Mouse (Mus musculus): ENCODE results near the gene Mical1.

DNA sequence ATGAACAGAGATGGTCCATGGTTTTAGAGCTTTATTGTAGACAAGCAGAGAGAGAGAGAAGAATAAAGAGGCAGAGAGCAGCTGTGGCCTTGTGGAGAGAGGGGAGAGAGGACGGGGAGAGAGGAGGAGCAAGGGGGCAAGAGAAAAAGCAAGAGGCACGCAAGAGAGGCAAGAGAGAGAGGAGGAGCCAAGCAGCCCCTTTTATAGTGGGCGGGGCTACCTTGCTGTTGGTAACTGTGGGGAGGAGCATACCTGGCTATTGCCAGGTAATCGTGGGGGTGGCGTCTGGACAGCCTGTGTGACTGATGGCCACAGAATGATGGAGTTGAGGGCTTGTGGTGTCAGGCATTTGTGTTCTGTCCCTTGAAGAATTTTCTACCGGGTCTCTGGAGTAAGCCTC lies 49.7 kb upstream of the Mical1 start:
- TF ChIP-seq CHD2 (IDR thresholded peaks at IDR 0.05; ENCODE audit: low read length) = no peak
- TF ChIP-seq USF1 (IDR thresholded peaks at IDR 0.05; ENCODE audit: low read depth, low read length) = no peak
- TF ChIP-seq GABPA (IDR thresholded peaks at IDR 0.05; ENCODE audit: low read depth, low read length) = no peak
- no peak for TF ChIP-seq MYC (IDR thresholded peaks at IDR 0.05; ENCODE audit: low read depth, low read length)
- no peak for TF ChIP-seq EP300 (IDR thresholded peaks at IDR 0.05; ENCODE audit: low read depth in 1 of 2, low read length in 2 of 2)
- TF ChIP-seq CTCF (IDR thresholded peaks at IDR 0.05 in 2 of 3, conservative IDR thresholded peaks at IDR 0.05 in 1 of 3; ENCODE audit: control insufficient read depth in 1 of 3, insufficient read depth in 1 of 3, low read depth in 2 of 3, low read length in 3 of 3, poor library complexity in 1 of 3, severe bottlenecking in 1 of 3) = no peak
- TF ChIP-seq POLR2A (IDR thresholded peaks at IDR 0.05; ENCODE audit: control insufficient read depth in 1 of 2, insufficient read depth in 1 of 2, low read depth in 1 of 2, low read length in 2 of 2, poor library complexity in 1 of 2) = no peak
- no peak for TF ChIP-seq MAX (IDR thresholded peaks at IDR 0.05; ENCODE audit: low read length)
- no peak for TF ChIP-seq USF2 (IDR thresholded peaks at IDR 0.05; ENCODE audit: borderline replicate concordance in 1 of 2, insufficient read depth in 1 of 2, low read depth in 1 of 2, low read length in 2 of 2)
- no peak for TF ChIP-seq UBTF (IDR thresholded peaks at IDR 0.05; ENCODE audit: borderline replicate concordance, insufficient read depth, low read depth, low read length)
- no peak for TF ChIP-seq HCFC1 (IDR thresholded peaks at IDR 0.05; ENCODE audit: low read depth, low read length)
- TF ChIP-seq ZKSCAN1 (IDR thresholded peaks at IDR 0.05; ENCODE audit: low read depth, low read length) = no peak
